Mouse (Mus musculus): ENCODE results near the gene Tdrd9. TPM values are rescaled to one million over a fixed set of nuclear protein-coding genes. Genes with fewer than 3 reads are reported as not detected.
"Not testable (repeated sequence)": the region's sequence is repeated elsewhere in the genome, so short reads cannot be mapped to it uniquely, and the experiment has no call there.

Tdrd9 gene
- polyA plus RNA-seq, 1 experiment from 2014 or later = 0.18 TPM

GRCm38 (mm10) chr12:112016346-112016745, 45.0 kb downstream of the Tdrd9 start:
- H3K27ac ChIP-seq (ENCODE audit: low read depth) = no peak overlapping the region
- no peak for ATAC-seq (ENCODE audit: insufficient read depth)
- WGBS = 42% methylated on average over 4 of the region's 4 CpGs
- no peak overlapping the region for H3K4me3 ChIP-seq (ENCODE audit: low read depth, low read length)
- no peaks in the 10 kb centered on the region; the same call in 1 of the 2 replicates for H3K9me3 ChIP-seq (ENCODE audit: low read depth, low read length)
- peak; percentile 55 for DNase-seq
- H3K27me3 ChIP-seq (ENCODE audit: insufficient read depth, low read length) = no peaks in the 10 kb centered on the region
- H3K9ac ChIP-seq = no peak overlapping the region
- no peaks in the 10 kb centered on the region for H3K36me3 ChIP-seq (ENCODE audit: insufficient read depth)
- no peaks in the 10 kb centered on the region for H3K4me1 ChIP-seq (ENCODE audit: insufficient read depth)
- H3K4me2 ChIP-seq = no peak overlapping the region
- TF ChIP-seq CTCF (IDR thresholded peaks at IDR 0.05; ENCODE audit: low read depth) = no peak

- DNase-seq (no peak), ATAC-seq (ENCODE audit: insufficient read depth) (no peak)
- Histone ChIP-seq H3K4me2 (no peak overlapping the region), H3K36me3 (ENCODE audit: insufficient read depth) (no peaks in the 10 kb centered on the region), H3K4me1 (ENCODE audit: insufficient read depth) (no peaks in the 10 kb centered on the region), H3K27me3 (ENCODE audit: insufficient read depth, low read length) (no peaks in the 10 kb centered on the region), H3K9ac (no peak overlapping the region), H3K27ac (ENCODE audit: low read depth) (no peak overlapping the region), H3K4me3 (ENCODE audit: low read depth, low read length) (no peak overlapping the region), H3K9me3 (ENCODE audit: low read depth, low read length) (no peaks in the 10 kb centered on the region; the same call in 1 of the 2 replicates)
- TF ChIP-seq CTCF (IDR thresholded peaks at IDR 0.05; ENCODE audit: low read depth) = no peak
- WGBS = 76% methylated on average over 2 of the region's 2 CpGs
Measured at GRCm38 (mm10) chr12:112023306-112023705, 51.9 kb downstream of the Tdrd9 start.

GRCm38 (mm10) chr12:112024581-112025310, 53.4 kb downstream of the Tdrd9 start:
- H3K4me3 ChIP-seq (ENCODE audit: low read depth, low read length) = no peak overlapping the region
- WGBS = 79% methylated on average over 17 of the region's 17 CpGs
- H3K9ac ChIP-seq = no peak overlapping the region
- ATAC-seq (ENCODE audit: insufficient read depth) (no peak), DNase-seq (no peak)
- H3K27ac ChIP-seq (ENCODE audit: low read depth) = no peak overlapping the region
- no peaks in the 10 kb centered on the region; the same call in 1 of the 2 replicates for H3K9me3 ChIP-seq (ENCODE audit: low read depth, low read length)
- TF ChIP-seq CTCF (IDR thresholded peaks at IDR 0.05; ENCODE audit: low read depth) = no peak
- H3K4me1 ChIP-seq (ENCODE audit: insufficient read depth) = no peaks in the 10 kb centered on the region
- H3K27me3 ChIP-seq (ENCODE audit: insufficient read depth, low read length) = no peaks in the 10 kb centered on the region
- no peak overlapping the region for H3K4me2 ChIP-seq
- no peaks in the 10 kb centered on the region for H3K36me3 ChIP-seq (ENCODE audit: insufficient read depth)

- H3K9ac ChIP-seq = no peak overlapping the region
- WGBS = 77% methylated on average over 13 of the region's 13 CpGs
- no peak for DNase-seq
- no peak for TF ChIP-seq CTCF (IDR thresholded peaks at IDR 0.05; ENCODE audit: low read depth)
- H3K36me3 ChIP-seq (ENCODE audit: insufficient read depth) = no peaks in the 10 kb centered on the region
- no peaks in the 10 kb centered on the region; the same call in 1 of the 2 replicates for H3K9me3 ChIP-seq (ENCODE audit: low read depth, low read length)
- no peak for ATAC-seq (ENCODE audit: insufficient read depth)
- no peaks in the 10 kb centered on the region for H3K27me3 ChIP-seq (ENCODE audit: insufficient read depth, low read length)
- H3K4me2 ChIP-seq = no peak overlapping the region
- no peaks in the 10 kb centered on the region for H3K4me1 ChIP-seq (ENCODE audit: insufficient read depth)
- H3K4me3 ChIP-seq (ENCODE audit: low read depth, low read length) = no peak overlapping the region
- H3K27ac ChIP-seq (ENCODE audit: low read depth) = no peak overlapping the region
Measured at GRCm38 (mm10) chr12:112025457-112025856, 54.1 kb downstream of the Tdrd9 start.

GRCm38 (mm10) chr12:112025907-112026645, 54.7 kb downstream of the Tdrd9 start:
- Histone ChIP-seq H3K27me3 (ENCODE audit: insufficient read depth, low read length) (no peaks in the 10 kb centered on the region), H3K9me3 (ENCODE audit: low read depth, low read length) (no peaks in the 10 kb centered on the region; the same call in 1 of the 2 replicates), H3K27ac (ENCODE audit: low read depth) (no peak overlapping the region), H3K4me1 (ENCODE audit: insufficient read depth) (no peaks in the 10 kb centered on the region), H3K4me2 (no peak overlapping the region), H3K9ac (no peak overlapping the region), H3K4me3 (ENCODE audit: low read depth, low read length) (no peak overlapping the region), H3K36me3 (ENCODE audit: insufficient read depth) (no peaks in the 10 kb centered on the region)
- WGBS = 50% methylated on average over 14 of the region's 14 CpGs
- no peak for TF ChIP-seq CTCF (IDR thresholded peaks at IDR 0.05; ENCODE audit: low read depth)
- ATAC-seq (ENCODE audit: insufficient read depth) = no peak
- no peak for DNase-seq

- WGBS = 69% methylated on average over 4 of the region's 4 CpGs
- DNase-seq (no peak), ATAC-seq (ENCODE audit: insufficient read depth) (no peak)
- Histone ChIP-seq H3K27ac (ENCODE audit: low read depth) (no peak overlapping the region), H3K9ac (no peak overlapping the region), H3K4me1 (ENCODE audit: insufficient read depth) (no peaks in the 10 kb centered on the region), H3K27me3 (ENCODE audit: insufficient read depth, low read length) (no peaks in the 10 kb centered on the region), H3K4me3 (ENCODE audit: low read depth, low read length) (no peak overlapping the region), H3K36me3 (ENCODE audit: insufficient read depth) (no peaks in the 10 kb centered on the region), H3K9me3 (ENCODE audit: low read depth, low read length) (no peaks in the 10 kb centered on the region), H3K4me2 (no peak overlapping the region)
- no peak for TF ChIP-seq CTCF (IDR thresholded peaks at IDR 0.05; ENCODE audit: low read depth)
Measured at GRCm38 (mm10) chr12:112027408-112027807, 56.0 kb downstream of the Tdrd9 start.

GRCm38 (mm10) chr12:112033409-112033975, 62.1 kb downstream of the Tdrd9 start:
- H3K4me1 ChIP-seq (ENCODE audit: insufficient read depth) = no peaks in the 10 kb centered on the region
- no peak overlapping the region for H3K4me2 ChIP-seq
- H3K9me3 ChIP-seq (ENCODE audit: low read depth, low read length) = no peaks in the 10 kb centered on the region
- H3K4me3 ChIP-seq (ENCODE audit: low read depth, low read length) = no peak overlapping the region
- 66% methylated on average over 10 of the region's 10 CpGs for WGBS
- no peak overlapping the region for H3K9ac ChIP-seq
- no peak for TF ChIP-seq CTCF (IDR thresholded peaks at IDR 0.05; ENCODE audit: low read depth)
- no peaks in the 10 kb centered on the region for H3K27me3 ChIP-seq (ENCODE audit: insufficient read depth, low read length)
- no peak overlapping the region for H3K27ac ChIP-seq (ENCODE audit: low read depth)
- ATAC-seq (ENCODE audit: insufficient read depth) = no peak
- H3K36me3 ChIP-seq (ENCODE audit: insufficient read depth) = no peaks in the 10 kb centered on the region
- DNase-seq = no peak

- not testable (repeated sequence) for H3K4me3 ChIP-seq (ENCODE audit: low read depth, low read length); H3K27me3 ChIP-seq (ENCODE audit: insufficient read depth, low read length); H3K36me3 ChIP-seq (ENCODE audit: insufficient read depth); H3K4me1 ChIP-seq (ENCODE audit: insufficient read depth); DNase-seq; H3K9me3 ChIP-seq (ENCODE audit: low read depth, low read length); H3K27ac ChIP-seq (ENCODE audit: low read depth); ATAC-seq (ENCODE audit: insufficient read depth); H3K9ac ChIP-seq; H3K4me2 ChIP-seq
- WGBS = 86% methylated on average over 6 of the region's 6 CpGs
Measured at GRCm38 (mm10) chr12:112035341-112036100, 64.2 kb downstream of the Tdrd9 start.
